Mouse (Mus musculus) adrenal gland, postnatal 4 days (tissue): Measurements from ENCODE around the gene Cdca8. TPM values are rescaled to one million over a fixed set of nuclear protein-coding genes. Genes with fewer than 3 reads are reported as not detected.

Source experiments
- DNase-seq, 2 experiments: peaks; one replicate each; pipeline ENCODE4 v3.0.0; 2021 to 2022; ENCODE audit warnings: low spot score in 2 of 2, mixed read lengths in 2 of 2
- total RNA-seq, 2 experiments: library from RNA; stranded (reverse); gene quantifications; 2 replicates each; pipeline ENCODE4 v1.2.3; 2021

Gene Cdca8
- total RNA-seq, 2 experiments from 2014 or later = 25.6 to 31.5 TPM

DNA sequence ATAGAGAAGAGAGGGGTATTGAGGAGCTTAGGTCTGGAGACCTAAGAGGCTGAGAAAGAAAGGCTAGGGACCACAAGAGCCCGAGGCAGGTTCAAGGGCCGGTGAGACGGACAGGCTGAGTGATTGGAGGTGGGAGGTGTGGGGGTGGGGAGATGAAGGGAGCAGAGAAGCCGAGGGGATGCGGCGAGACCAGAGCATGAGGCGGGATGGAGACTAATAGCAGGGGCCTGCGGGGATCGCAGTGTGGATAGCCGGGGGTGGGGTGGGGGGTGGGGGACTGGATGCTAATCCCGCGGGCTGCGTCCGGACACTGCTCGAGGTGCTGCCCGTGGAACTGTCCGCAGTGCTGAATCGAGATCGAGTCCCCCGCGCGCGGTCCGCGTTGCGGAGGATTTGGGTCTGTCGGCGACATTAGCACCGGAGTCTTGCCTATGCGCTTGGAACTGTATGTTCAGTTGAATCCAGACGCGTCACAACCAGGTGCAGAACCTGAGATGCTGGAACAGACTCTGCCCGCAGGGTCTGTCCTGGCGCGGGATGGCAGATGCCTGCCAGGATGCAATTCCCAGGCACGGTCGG lies 56.9 kb downstream of the Cdca8 start:
- DNase-seq = peak; percentile 46 to 49

DNA sequence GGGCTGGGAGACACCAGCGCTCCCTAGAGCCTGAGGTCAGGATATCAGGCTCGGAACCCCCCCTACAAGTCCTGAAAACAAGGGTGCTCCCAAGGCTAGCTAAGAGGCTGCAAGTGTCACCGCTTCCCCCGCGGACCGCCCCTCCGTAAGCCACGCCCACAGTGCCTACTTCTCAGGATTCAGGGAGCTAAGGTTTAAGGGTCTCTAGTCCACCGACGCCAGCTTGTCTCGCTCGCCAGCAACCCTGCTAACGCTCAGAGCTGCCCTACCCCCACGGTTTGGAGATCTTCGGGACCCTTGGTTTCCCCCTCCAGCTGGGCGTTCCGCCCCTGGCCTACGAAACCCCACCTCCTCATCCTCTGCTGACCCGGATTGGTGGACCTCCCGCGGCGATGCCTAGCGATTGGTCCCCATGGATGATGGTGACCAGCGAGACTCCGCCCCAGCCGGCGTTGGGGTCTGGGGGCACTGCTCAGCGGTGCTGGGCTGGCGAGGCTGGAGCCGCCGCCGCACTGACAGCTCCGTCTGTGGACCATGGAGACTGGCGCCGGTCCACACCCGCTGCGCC lies 57.7 kb downstream of the Cdca8 start:
- DNase-seq = no peak

DNA sequence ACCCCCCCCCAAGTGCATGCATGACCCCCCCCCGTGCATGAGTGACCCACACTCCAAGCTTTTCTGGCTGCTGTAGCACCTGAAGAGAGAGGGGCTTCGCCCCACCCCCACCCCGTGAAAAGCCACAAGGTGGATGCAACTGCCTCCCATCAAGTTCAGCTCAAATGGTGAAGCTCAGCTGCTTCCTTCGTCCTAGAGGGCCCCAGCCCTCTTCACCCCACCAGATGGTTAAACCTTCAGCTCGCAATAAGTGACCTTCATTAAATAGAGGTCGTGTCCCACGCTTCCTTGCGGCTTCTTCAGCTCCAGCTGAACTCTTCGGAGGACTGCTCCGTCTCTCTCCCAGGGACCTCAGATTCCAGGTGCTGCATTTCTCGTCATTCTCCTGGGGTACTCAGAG lies 58.5 kb downstream of the Cdca8 start, which contains the start of gene Epha10:
Gene Epha10, plus strand, starts transcription at position 301 of the 400 bp plus-strand sequence.
- no peak for DNase-seq

DNA sequence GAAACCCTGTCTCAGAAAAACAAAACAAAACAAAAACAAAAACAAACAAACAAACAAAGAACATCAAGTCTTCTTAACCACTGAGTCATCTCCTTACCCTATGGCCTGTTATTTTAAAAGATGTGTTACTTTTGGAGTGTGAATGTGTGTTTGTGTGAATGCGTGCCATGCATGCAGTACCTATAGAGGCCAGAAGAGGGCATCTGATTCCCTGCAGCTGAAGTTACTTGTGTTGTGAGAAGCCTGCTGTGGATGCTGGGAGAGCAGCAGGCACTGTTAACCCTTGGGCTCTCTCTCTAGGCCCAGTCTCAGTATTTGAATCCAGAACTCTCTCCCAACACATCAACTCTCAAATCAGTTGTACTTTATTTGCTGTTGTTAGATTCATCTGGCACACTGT lies 66.4 kb downstream of the Cdca8 start:
- DNase-seq = no peak

Other genes with a start within 250 kb of the Cdca8 start
- gene Utp11, start 245.7 kb downstream of the Cdca8 start, total RNA-seq = 10 to 100 TPM; 34.3 to 35.9 TPM
- gene Fhl3, start 238.6 kb downstream of the Cdca8 start, total RNA-seq = 10 to 100 TPM; 15.6 to 17.3 TPM
- 10 to 100 TPM; 58.4 to 62.7 TPM for gene Sf3a3, start 224.5 kb downstream of the Cdca8 start, total RNA-seq
- gene Inpp5b, start 197.5 kb downstream of the Cdca8 start, total RNA-seq = 10 to 100 TPM; 25.2 to 32.0 TPM
- gene Mtf1, start 137.2 kb downstream of the Cdca8 start, total RNA-seq = 10 to 100 TPM; 25.0 to 27.8 TPM
- gene Yrdc, start 88.6 kb downstream of the Cdca8 start, total RNA-seq = 10 to 100 TPM; 42.2 to 42.3 TPM
- gene 1110065P20Rik, start 88.1 kb downstream of the Cdca8 start, total RNA-seq = 10 to 100 TPM; 50.8 to 60.1 TPM
- gene Maneal, start 77.1 kb downstream of the Cdca8 start, total RNA-seq = 1 to 10 TPM; 7.3 to 7.6 TPM
- gene Epha10, start 58.4 kb downstream of the Cdca8 start, total RNA-seq = 10 to 100 TPM; 10.2 to 11.2 TPM
- 10 to 100 TPM; 17.8 to 23.3 TPM for gene 9930104L06Rik, start 2.3 kb downstream of the Cdca8 start, total RNA-seq
- 1 to 10 TPM; 6.7 to 9.7 TPM for gene Rspo1, start 47.1 kb upstream of the Cdca8 start, total RNA-seq
- 10 to 100 TPM; 79.6 to 81.6 TPM for gene Gnl2, start 77.3 kb upstream of the Cdca8 start, total RNA-seq
- gene Dnali1, start 126.4 kb upstream of the Cdca8 start, total RNA-seq = not detected
- gene Snip1, start 127.4 kb upstream of the Cdca8 start, total RNA-seq = 10 to 100 TPM; 21.2 to 22.2 TPM
- 10 to 100 TPM; 43.1 to 45.4 TPM for gene Meaf6, start 145.8 kb upstream of the Cdca8 start, total RNA-seq
- 1 to 10 TPM; 7.1 to 8.8 TPM for gene Zc3h12a, start 188.5 kb upstream of the Cdca8 start, total RNA-seq